Mouse (Mus musculus): Measurements from ENCODE around the gene Cxcl16. TPM values are rescaled to one million over a fixed set of nuclear protein-coding genes. Genes with fewer than 3 reads are reported as not detected.
"Not testable (repeated sequence)": the region's sequence is repeated elsewhere in the genome, so short reads cannot be mapped to it uniquely, and the experiment has no call there.

Gene Cxcl16
- total RNA-seq, 2 experiments from 2014 or later: 6.2 to 6.5 TPM

GRCm38 (mm10) chr11:70451797-70452498 is 7.8 kb downstream of the Cxcl16 start, which contains the start of gene Med11:
Gene Med11 (plus strand): TSS chr11:70451919.
- peak; percentile 97 for DNase-seq

GRCm38 (mm10) chr11:70450926-70451325 is 8.9 kb downstream of the Cxcl16 start:
- no peak for DNase-seq

DNA sequence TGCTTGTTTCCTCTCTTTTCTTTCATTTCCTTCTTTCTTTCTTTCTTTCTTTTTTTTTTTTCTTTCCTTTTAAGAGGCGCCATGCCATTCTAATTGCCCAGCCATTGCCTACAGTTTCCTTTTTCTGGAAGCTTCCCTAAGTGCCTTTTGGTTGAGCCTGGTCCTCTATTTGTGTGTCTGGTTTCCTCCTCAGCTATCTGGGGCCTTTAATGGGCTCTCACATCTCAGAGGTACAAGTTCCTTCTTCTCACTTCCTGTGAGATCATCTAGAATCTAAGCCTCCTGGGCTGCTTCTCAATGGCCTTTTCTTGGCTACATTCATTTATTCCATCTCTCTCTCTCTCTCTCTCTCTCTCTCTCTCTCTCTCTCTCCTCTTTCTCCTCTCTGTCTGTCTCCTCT is 12.4 kb downstream of the Cxcl16 start:
- no peak for DNase-seq

DNA sequence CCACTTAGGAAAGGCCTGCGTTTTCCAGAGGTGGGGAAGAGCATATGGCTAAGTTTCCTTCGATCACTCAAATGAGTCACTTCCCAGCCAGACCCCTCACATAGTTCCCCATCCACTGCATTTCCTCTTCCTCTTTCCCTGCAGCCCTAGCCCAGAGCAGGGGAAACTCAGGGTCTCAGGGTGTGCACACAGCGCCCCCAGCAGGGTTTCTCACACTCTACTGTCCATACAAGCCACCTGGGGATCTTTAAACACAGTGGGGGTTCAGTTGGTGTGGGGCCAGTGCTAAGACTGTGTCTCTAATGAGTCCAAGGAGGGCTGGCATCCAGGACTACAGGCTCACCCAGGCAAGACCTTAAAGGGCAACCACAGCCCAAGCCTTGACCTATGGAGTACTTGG is 13.0 kb downstream of the Cxcl16 start:
- DNase-seq: no peak

DNA sequence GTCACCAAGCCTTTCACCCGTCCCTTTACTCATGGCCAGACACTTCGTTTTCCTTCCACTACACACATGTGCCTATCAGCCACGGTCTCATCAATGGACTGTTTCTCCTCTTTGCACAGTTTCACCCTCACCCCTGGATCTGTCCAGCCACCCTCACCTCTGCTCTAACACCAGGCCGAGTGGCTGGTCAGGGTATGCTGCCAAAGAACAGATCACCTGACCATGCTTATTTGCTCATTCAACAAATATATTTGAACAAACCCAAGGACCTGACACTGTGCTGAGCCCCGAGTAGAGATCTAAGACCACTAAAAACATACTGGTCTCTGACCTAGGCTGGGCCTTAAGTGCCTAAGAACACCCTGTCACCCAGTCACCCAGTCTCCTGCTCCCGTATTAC is 15.1 kb downstream of the Cxcl16 start:
- DNase-seq: no peak

GRCm38 (mm10) chr11:70443964-70444363 is 15.8 kb downstream of the Cxcl16 start:
- DNase-seq: no peak

DNA sequence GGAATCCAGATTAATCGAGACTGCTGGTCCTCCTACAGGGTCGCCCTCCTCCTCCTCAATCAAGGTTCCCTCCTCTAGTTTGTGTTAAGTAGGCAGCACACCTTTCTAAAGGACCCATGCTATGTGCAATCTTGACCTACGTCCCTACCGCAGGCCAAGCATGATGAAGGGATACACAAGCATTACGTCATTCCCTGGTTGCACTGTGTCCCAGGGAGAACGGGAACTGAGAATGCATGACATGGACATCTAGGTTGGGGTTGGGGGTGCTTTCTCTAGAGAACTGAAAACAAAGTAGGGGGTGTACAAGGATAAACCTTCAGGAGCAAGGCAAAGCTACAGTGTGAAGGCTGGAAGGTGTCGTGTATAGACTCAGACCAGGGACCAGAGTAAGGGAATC is 17.9 kb downstream of the Cxcl16 start:
- DNase-seq: no peak

GRCm38 (mm10) chr11:70440637-70441036 is 19.1 kb downstream of the Cxcl16 start:
- DNase-seq: no peak

DNA sequence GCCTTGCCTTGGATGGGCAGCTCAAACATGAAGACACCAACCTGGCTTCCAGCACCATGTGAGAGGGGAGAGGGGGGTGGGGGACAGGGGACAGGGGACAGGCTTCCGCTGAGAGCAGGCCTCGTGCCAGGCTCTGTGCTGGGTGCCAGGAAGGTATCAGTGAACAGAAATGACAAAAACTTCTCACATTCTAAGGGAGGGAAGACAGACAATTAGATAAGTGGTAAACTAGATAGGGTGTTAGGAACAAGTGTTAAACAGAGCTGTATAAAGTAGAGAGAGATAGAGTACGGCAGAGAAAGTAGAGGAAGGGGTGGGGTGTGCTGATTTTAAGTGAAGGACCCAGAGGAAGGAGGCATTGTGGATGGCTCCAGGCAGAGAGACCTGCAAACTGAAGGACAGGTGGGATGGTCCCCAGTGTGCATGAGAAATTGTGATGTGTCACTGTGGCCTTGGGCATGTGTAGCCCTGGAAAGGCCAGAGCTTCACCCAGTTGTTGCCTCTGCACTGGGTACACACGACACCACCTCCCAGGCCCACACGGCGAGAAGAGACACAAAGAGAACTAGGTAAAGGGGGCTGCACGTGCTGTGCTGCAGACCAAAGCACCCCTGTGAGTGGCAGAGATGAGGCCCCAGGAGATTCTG is 20.9 kb downstream of the Cxcl16 start:
- DNase-seq: no peak

- DNase-seq: no peak
Observed at GRCm38 (mm10) chr11:70437426-70437825, 22.4 kb downstream of the Cxcl16 start.

GRCm38 (mm10) chr11:70435476-70435875 is 24.3 kb downstream of the Cxcl16 start:
- DNase-seq: no peak

DNA sequence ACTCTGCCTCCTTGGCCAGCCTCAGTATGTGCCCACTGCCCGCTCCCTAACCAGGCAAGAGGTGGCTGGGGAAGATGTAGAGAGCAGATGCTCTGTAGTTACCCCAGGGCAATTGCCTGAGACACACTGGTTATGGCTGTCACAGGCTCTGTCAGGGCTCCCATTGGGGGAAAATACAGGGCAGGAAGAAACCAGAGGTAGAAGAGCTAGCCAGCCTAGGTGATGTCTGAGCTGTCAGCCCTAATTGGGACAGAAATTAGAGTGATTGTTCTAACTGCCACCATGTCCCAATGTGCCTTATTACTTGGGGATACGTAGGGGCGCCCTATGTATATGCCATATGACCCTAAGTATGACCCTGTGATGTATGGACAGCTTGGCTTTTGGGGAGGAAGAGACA is 25.8 kb downstream of the Cxcl16 start:
- no peak for DNase-seq

DNA sequence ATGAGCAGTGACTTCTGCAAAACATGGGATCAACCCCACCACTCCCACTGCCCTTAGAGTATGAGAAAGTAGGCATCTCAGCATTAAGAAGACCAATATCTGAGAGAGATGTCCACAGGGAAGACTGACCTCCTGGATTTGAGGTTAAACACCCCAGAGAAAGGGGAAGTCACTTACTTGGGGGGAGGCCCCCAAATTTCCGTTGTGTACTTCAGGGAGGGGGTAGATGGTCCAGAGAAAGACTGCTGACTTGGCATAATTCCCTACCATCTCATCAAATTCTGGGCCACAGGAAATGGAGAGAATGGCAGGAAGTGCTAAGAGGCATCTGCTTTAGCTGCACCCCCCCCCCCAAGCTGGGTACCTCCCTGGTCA is 26.2 kb downstream of the Cxcl16 start:
- no peak for DNase-seq

DNA sequence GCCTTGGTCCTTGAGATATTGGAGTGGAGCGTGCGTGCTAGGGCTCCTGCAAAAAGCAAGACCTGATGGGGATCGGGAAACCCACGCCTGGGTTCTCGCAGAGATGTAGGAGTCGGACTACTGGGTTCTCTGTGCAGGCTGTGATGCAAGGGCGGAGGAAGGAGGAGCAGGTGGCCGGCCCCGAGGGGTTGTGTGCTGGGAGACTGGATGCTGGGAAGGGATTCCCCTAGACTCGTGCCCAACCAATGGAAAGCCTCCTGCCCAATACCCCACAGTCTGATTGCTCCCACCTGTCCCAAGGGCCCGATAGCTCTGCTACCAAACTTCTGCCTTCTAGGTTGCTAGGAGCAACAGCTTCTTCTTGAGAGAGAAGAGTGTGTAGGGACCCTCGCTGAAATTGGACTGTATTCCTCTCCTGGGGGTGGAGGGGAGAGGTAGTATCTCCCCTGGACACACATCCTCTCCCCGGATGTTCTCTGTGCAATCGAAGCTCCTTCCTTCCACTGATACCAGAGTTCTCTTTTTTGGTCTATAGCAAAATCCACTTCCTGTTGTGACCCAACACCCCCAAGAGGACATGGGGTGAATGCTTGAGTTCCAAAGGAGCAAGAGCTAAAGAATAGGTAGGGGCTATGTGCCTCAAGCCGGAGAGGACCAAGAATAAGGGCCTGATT is 26.8 kb downstream of the Cxcl16 start:
- DNase-seq: no peak

DNA sequence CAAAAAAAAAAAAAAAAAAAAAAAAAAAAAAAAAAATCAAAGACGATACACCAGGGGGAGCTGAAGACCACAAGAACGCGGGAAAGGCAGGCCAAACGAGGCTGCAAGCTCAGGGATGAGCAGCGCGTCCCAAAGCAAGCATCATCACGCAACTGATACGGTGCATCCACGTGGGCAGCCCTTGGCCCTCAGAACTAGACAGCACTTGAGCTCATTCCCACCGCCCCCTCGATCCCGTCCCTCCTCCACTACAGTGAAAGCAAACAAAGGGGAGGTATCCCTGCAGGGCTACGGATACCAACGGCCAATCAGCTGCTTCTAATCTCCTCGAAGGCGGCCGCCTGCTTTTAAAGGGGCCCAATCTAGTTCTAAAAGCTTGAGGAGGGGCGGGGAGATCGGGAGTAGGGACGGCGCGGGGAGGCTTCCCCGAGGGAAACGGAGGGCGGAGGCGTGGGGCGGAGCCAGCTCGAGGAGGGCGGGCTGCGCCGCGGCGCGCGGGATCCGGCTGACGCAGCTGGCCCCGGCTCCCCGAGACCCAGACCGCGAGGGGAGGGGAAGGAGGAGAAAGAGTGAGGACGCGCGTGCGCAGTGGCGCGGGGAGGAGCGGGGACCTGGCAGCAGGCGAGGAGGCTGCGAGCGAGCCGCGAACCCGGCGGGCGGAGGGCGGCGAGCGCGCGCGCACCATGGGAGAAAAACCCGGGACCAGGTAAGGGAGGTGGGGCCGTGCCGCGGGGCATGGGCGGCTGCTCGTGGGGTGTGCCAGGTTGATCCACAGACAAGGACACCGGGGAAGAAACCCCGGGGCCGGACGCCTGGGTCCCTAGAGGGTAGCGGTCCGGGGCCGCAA is 27.5 kb downstream of the Cxcl16 start, which contains the start of gene Arrb2:
Gene Arrb2 (plus strand): TSS at position 588 of the 847 bp plus-strand sequence.
- DNase-seq: peak; percentile 99

DNA sequence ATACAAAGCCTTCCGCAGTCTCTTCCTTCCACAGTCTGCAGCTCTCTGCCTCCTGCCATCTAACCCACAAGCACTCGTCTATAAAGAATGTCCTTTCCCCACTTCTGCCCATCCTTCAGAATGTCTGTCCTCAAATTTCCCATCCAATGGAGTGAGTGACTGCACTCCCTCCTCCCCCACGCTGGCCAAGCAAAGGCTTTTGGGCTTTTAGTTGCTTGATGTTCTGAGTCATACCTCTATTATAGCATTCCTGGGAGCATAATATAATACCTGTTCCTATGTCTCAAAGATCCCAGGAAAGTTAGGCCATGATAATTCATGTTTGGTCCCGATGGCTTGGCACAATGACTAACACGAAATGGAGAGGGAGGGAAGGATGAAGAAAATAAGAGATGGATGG is 28.2 kb downstream of the Cxcl16 start:
- DNase-seq: no peak

DNA sequence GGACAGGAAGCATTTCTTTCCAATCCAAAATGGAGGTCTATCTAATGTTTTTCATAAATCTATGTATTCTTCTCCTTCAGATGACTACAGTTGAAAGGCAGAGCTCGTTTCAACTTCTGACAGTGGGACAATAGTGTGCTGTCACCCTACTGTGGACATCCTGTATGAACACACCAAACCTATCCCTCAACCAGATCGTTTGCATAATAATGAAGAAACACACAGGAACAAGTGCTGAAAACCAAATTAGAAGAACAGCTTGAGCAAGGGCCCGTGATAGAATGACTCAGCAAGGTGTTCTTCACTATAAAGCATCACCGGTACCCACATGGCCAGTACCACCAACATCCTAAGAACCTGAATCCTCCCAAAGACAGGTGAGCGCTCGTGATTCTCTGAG is 33.2 kb downstream of the Cxcl16 start:
- not testable (repeated sequence) for DNase-seq

- DNase-seq: no peak
Observed at GRCm38 (mm10) chr11:70419486-70419885, 40.3 kb downstream of the Cxcl16 start.

DNA sequence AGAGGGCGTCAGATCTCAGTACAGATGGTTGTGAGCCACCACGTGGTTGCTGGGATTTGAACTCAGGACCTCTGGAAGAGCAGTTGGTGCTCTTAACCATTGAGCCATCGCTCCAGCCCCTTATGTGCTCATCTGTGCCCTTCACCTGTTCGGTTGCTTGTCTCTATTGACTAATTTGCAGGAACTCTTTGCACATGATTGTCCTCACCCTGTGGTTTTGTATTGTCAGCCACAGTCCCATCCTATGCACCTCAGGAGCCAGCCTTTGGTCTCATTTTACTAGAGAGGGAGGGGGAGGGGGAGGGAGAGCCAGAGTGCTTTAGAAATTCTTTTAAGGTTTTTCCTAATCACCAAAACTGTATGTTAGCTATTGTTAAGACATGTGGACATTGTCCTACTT is 41.6 kb downstream of the Cxcl16 start:
- no peak for DNase-seq

- peak; percentile 84 for DNase-seq
Observed at GRCm38 (mm10) chr11:70413961-70414360, 45.8 kb downstream of the Cxcl16 start.

GRCm38 (mm10) chr11:70412591-70412990 is 47.2 kb downstream of the Cxcl16 start:
- no peak for DNase-seq

- no peak for DNase-seq
Observed at GRCm38 (mm10) chr11:70410297-70410643, 49.5 kb downstream of the Cxcl16 start.

Data from heart, postnatal 4 days (tissue).